Mouse (Mus musculus) E14TG2a.4 (cell line): ENCODE measurements around the gene Ndufaf8.

Experiments
- H3K27me3 ChIP-seq: 2 replicates; pipeline ENCODE4 v1.6.1; 2014; ENCODE audit warnings: low read length, control low read depth; ENCODE audit not compliant: insufficient read depth
- H3K36me3 ChIP-seq: 2 replicates; pipeline ENCODE4 v1.6.1; 2014; ENCODE audit warnings: low read length, control low read depth; ENCODE audit not compliant: insufficient read depth
- H3K4me1 ChIP-seq: replicated peaks from 2 replicates; pipeline ENCODE4 v1.6.1; 2014; ENCODE audit warnings: low read depth, low read length, control low read depth
- H3K4me3 ChIP-seq: replicated peaks from 2 replicates; pipeline ENCODE4 v1.5.1; 2014; ENCODE audit warnings: mild to moderate bottlenecking, low read length
- H3K9me3 ChIP-seq: 2 replicates; pipeline ENCODE4 v1.6.1; 2014; ENCODE audit warnings: low read length, control low read depth
- CTCF ChIP-seq: conservative IDR thresholded peaks from 2 replicates; pipeline ENCODE4 v1.5.1; 2014; ENCODE audit warnings: low read length
- NANOG ChIP-seq: IDR thresholded peaks from 2 replicates; pipeline ENCODE4 v1.6.1; 2014; ENCODE audit warnings: borderline replicate concordance, low read length, mixed read lengths
- POU5F1 ChIP-seq: IDR thresholded peaks from 2 replicates; pipeline ENCODE4 v1.6.1; 2014; ENCODE audit warnings: low read length, borderline replicate concordance

Ndufaf8 gene

DNA sequence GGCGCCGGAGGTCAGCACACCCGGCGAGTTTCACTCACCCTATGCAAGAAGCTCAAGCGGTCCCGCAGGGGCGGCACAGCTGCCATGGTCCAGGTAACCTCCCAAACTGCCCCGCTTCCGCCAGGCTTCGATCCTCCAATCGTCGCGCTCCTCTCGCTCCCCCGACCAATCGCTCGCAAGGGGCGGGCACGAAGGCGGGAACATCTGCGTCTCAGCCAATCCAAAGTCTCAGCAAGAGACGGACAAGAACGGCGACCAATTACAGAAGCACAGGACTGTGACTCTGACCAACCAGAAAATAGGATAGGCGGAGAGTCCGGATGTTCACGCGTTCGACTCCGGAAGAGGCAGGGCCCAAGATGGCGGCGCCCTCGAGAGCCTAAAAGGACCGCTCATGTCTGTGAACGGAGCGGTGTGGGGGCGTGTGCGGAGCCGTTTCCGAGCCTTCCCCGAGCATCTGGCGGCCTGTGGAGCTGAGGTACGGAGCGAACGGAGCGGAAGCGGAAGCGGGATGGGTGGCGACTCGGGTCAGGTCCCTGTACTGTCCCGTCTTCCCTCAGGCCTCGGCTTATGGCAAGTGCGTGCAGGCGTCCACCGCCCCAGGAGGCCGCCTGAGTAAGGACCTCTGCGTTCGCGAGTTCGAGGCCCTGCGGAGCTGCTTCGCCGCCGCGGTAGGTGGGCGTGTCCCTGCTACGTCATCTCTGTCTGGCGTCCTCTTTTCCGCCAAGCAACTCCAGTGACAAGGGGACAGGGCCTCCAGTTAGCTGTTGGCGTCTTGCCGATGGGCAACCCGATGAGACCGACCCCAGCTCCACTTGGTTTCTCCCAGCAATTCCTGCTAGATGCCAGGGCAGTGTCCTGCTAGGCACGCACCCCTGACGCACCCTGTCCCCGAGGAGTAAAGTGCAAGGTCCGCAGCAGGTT, at the start of gene Ndufaf8, which contains the start of gene Tepsin:
Ndufaf8 (plus strand) TSS at position 341 of the 924 bp plus-strand sequence.
Tepsin (minus strand) TSS at position 144 of the 924 bp plus-strand sequence.
- H3K4me3 ChIP-seq: peak within 1 kb of the TSS; percentile 98
- peaks cover 64% of the 10 kb centered on the region for H3K4me1 ChIP-seq
- H3K27me3 ChIP-seq: no peaks in the 10 kb centered on the region
- TF ChIP-seq CTCF: no peak
- TF ChIP-seq POU5F1: no peak
- no peak for TF ChIP-seq NANOG
- no peaks in the 10 kb centered on the region for H3K9me3 ChIP-seq
- H3K36me3 ChIP-seq: peaks cover 65% of the 10 kb centered on the region

DNA sequence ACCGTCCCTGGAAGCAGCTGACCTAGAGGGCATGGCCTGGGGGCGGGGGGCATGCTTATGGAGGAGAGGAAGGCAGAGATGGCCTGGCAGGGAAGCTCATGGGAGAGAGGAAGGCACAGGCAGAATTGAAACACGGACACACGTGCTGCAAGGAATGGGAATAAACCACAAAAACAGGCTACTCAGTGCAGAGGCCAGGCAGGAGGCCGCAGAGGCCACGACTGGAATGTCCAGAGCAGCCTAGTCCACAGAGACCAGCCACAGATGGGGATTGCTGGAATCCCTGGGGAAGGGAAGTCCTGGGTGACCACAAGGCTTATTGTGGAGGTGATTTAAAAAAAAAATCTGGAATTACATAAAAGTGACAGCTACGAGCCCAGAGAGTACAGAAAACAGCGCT, 49.7 kb upstream of the Ndufaf8 start:
- Histone ChIP-seq H3K9me3 (peaks cover 4% of the 10 kb centered on the region; the same call in 1 of the 2 replicates), H3K36me3 (no peaks in the 10 kb centered on the region), H3K4me1 (peaks cover 34% of the 10 kb centered on the region), H3K27me3 (peaks cover 50% of the 10 kb centered on the region), H3K4me3 (no peak overlapping the region)
- TF ChIP-seq POU5F1 (no peak), CTCF (no peak), NANOG (no peak)

DNA sequence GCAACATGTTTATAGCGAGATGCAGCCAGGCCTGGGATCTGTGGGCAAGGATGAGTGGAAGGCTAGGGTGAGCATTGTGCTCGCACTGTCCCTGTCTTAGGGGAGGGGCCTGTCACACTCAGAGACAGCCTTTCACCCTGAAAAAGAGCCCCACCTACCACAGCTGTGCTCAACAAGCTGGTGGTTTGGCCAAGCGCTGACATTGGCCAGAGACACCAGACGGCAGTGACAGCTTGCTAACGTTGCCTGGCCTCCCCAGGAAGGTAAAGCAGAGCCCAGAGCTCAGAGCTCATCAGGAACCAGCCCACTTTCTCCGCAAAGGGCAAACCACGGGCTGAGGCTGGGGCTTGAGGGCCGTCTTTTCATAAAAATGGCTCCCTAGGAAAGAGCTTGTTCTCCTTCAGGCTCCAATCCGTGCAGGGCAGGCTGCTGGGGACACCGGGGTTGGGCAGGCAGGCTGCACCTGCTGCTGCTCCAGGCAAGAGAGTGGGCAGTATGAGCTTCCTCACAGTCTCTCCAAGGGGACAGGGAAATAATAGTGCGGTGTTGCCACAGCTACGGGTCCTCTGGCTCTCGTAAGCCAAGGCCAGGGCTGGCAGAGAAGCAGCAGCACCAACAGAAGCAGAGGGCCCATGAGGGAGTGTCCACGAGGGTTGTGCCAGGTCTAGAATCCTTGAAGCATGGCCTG, 47.5 kb upstream of the Ndufaf8 start:
- 0 out of 2 replicates have a peak overlapping the region, but pooled peaks have one; percentile 3 for H3K4me3 ChIP-seq
- H3K27me3 ChIP-seq: peaks cover 35% of the 10 kb centered on the region
- H3K9me3 ChIP-seq: peaks cover 3% of the 10 kb centered on the region; the same call in 1 of the 2 replicates
- H3K4me1 ChIP-seq: peaks cover 30% of the 10 kb centered on the region
- no peaks in the 10 kb centered on the region for H3K36me3 ChIP-seq
- TF ChIP-seq NANOG (no peak), CTCF (no peak), POU5F1 (no peak)

DNA sequence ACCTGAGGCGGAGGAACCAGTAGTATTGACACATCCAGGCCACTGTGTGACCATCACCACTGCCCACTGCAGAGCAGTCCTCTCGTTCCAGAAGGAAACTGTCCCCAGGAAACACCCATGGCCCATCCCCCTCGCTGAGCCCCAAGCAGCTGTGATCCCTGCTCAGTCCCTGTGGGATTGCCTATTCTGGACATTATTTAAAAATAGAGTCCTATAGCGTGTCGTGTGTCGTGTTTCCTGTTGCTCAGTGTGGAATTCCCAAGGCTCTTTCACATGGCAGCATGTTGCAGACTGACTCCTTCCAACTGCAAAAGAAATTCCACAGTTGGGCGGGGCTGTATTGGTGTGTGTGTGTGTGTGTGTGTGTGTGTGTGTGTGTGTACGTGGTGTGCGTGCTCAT, 46.5 kb upstream of the Ndufaf8 start:
- no peak for TF ChIP-seq CTCF
- TF ChIP-seq POU5F1: no peak
- no peak for TF ChIP-seq NANOG
- H3K27me3 ChIP-seq: peaks cover 27% of the 10 kb centered on the region
- H3K9me3 ChIP-seq: no peaks in the 10 kb centered on the region
- no peaks in the 10 kb centered on the region for H3K36me3 ChIP-seq
- H3K4me1 ChIP-seq: peaks cover 24% of the 10 kb centered on the region
- no peak overlapping the region for H3K4me3 ChIP-seq

DNA sequence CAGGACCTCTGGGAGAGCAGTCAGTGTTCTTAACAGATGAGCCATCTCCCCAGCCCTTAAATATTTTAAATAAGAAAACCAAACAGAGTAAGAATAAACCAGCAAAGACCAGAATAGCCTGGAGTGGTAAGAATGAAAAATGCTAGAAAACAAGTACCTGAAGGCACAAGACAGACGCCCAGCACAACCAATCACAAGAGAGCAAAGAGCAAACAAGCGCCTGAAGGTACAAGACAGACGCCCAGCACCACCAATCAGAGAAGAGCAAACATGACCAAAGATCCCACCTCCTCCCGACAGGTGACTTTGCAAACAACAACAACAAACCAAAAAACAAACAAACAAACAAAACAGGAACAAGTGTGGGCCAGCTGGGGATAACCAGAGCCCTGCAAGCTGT, 44.9 kb upstream of the Ndufaf8 start:
- Histone ChIP-seq H3K4me3 (no peak overlapping the region), H3K27me3 (peaks cover 11% of the 10 kb centered on the region), H3K9me3 (no peaks in the 10 kb centered on the region), H3K4me1 (peaks cover 12% of the 10 kb centered on the region), H3K36me3 (no peaks in the 10 kb centered on the region)
- TF ChIP-seq CTCF (no peak), POU5F1 (no peak), NANOG (no peak)

DNA sequence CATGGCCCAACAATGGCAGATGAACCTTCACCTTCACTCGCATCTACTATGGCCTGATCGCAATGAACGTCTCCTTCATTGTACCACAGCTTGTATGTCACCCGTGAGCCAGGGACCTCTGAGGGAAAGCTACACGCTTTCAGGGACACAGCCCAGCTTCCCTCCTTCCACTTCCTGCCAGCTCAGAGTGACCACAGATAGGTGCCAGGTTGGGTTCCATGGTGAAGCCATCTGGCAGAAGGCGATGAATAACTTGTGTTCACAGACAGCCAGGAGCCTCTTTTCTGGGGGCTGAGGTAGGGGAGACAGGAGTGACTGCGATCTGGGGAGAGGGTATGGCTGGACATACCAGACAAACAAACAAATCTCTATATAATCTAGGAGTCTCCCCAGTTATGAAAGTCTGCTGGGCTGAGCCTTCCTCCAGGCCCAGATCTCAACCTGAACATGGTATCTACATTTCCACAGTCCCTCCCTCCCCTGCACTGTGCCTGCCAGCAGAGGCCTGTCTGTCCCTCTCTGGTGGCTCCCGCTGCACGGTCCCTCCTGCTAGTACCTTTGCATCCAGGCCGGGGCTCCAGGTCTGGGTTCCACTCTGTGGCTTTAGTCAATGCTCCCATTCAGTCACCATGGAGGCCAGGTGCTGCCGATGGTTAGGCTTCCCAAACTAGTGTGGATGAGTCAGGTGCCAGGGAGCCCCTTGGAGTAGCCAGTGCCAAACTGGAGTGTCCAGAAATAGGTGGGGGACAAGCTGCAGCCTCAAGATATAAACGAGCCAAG, 42.6 kb upstream of the Ndufaf8 start:
- no peak overlapping the region for H3K4me3 ChIP-seq
- H3K36me3 ChIP-seq: no peaks in the 10 kb centered on the region
- peaks cover 18% of the 10 kb centered on the region for H3K4me1 ChIP-seq
- no peaks in the 10 kb centered on the region for H3K9me3 ChIP-seq
- no peak for TF ChIP-seq CTCF
- TF ChIP-seq NANOG: no peak
- TF ChIP-seq POU5F1: no peak
- no peaks in the 10 kb centered on the region for H3K27me3 ChIP-seq

DNA sequence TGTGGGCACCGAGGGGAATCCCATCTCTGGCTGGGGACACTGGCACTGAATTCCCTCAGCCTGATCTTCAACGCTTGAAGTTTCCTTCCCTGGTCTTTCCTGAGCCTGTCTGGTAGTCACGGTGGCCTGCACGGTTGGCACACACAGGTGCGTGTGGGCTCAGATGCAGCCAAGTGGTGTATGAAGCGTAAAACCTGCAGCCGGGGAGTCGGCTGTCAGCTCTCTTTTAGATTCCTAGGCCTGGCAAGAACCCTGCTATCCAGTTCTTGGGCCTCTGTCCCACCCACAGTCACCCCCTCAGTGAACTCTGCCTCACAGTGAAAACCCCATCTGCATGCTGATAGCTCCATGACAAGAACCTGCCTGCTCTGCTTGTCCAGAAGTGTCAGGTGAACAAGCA, 38.1 kb upstream of the Ndufaf8 start:
- Histone ChIP-seq H3K27me3 (no peaks in the 10 kb centered on the region), H3K4me3 (no peak overlapping the region), H3K4me1 (peaks cover 24% of the 10 kb centered on the region), H3K9me3 (no peaks in the 10 kb centered on the region), H3K36me3 (peaks cover 27% of the 10 kb centered on the region)
- TF ChIP-seq CTCF (no peak), POU5F1 (no peak), NANOG (no peak)

DNA sequence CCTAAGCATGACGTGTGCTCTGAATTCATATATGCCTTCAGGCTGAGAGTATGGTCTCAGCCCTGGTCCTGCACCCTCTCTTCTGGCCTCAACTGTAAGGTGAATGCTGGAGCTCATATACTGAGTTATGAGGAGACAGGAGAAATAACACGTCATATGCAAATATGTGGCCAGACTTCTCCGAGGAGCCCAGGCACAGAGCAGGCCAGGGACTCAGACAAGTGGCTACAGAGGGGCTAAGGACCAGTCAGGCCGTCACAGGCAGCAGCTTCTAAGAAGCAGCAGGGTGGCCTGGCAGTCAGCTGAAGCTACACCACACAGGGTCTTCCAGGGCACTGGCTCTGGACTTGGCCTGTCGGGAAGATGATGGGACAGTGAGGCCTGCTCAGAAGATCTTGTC, 35.4 kb upstream of the Ndufaf8 start:
- no peaks in the 10 kb centered on the region for H3K9me3 ChIP-seq
- peaks cover 52% of the 10 kb centered on the region for H3K36me3 ChIP-seq
- TF ChIP-seq NANOG: no peak
- no peak for TF ChIP-seq POU5F1
- peaks cover 46% of the 10 kb centered on the region for H3K4me1 ChIP-seq
- no peak overlapping the region for H3K4me3 ChIP-seq
- H3K27me3 ChIP-seq: no peaks in the 10 kb centered on the region
